29 mouse cellular contexts compared by ENCODE assay signal in the genomic region with DNA sequence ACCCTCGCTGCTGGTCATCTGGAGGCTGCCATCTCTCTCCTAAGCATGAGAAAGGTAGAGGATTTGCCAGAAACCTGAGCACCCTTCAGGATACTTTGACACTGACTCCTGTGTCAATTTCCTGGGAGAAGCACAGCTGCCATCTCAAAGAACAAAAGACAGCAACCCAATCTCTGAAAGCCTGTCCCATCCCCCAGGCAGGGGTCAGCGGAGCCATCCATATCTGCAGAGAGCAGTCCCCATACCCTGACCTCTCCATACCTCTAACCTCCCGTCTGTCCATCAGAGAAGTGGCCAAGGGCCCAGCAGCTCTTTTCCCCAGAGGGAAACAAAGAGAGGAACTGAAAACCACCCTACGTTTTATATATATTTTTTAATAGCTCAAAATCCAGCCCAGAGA. TPM values are rescaled to one million over a fixed set of nuclear protein-coding genes. Genes with fewer than 3 reads are reported as not detected.
DNase-seq lines count a peak whose midpoint lies in the region; ATAC-seq lines count a peak whose summit lies in the region.
"Had no signal": no experiment of that assay in that cellular context is flagged by ENCODE, and none has a peak within 500 bp of the region (broad histone marks: within the 10 kb centered on the region; RNA-seq: fewer than 3 reads in every experiment).

No protein-coding gene starts in this region.

- no peak for ATAC-seq in heart, embryonic 13.5 days (ENCODE audit: extremely low read depth, insufficient number of reproducible peaks, low FRiP score, low TSS enrichment)
- ATAC-seq in kidney, embryonic 16.5 days (ENCODE audit: low FRiP score, low TSS enrichment), result no peak
- ATAC-seq: forebrain, embryonic 16.5 days; intestine, postnatal 0 days; midbrain, embryonic 13.5 days had no signal

- no peak for DNase-seq in heart, postnatal 14 days
- DNase-seq in kidney, postnatal 14 days, result no peak
- peak; percentile 47 for DNase-seq in thymus, postnatal 25 days
- DNase-seq in thymus, postnatal 0 days (ENCODE audit: low spot score), result no peak
- no peak for DNase-seq in cerebellum, adult 9-11 months
- DNase-seq: cerebellum, adult 11 months; cerebellum, postnatal 25 days; gastrocnemius, postnatal 10 days; liver, embryonic 13.5 days; lung, adult 2 months; lung, postnatal 14 days; right cerebral cortex, postnatal 14 days; spleen, adult 18-20 months had no signal

- H3K27me3 ChIP-seq in heart, embryonic 13.5 days (replicated peaks), result peaks cover 10% of the 10 kb centered on the region; the same call in 1 of the 2 replicates
- H3K27me3 ChIP-seq in kidney, embryonic 16.5 days (ENCODE audit: insufficient read depth, low read length), result no peaks in the 10 kb centered on the region
- H3K27me3 ChIP-seq: neural tube, embryonic 12.5 days had no signal

- H3K4me3 ChIP-seq in heart, embryonic 13.5 days, result no peak overlapping the region
- no peak overlapping the region for H3K4me3 ChIP-seq in kidney, embryonic 16.5 days (ENCODE audit: low read length)
- H3K4me3 ChIP-seq: forebrain, embryonic 10.5 days; liver, embryonic 13.5 days; midbrain, embryonic 13.5 days; neural tube, embryonic 12.5 days had no signal

- H3K9me3 ChIP-seq in heart, embryonic 13.5 days, result no peaks in the 10 kb centered on the region
- no peaks in the 10 kb centered on the region for H3K9me3 ChIP-seq in kidney, embryonic 16.5 days (ENCODE audit: low read length)
- H3K9me3 ChIP-seq: forebrain, embryonic 10.5 days; liver, embryonic 13.5 days; midbrain, embryonic 13.5 days; neural tube, embryonic 12.5 days had no signal

- peak overlapping the region; percentile 14; the same call in 1 of the 2 replicates for H3K9ac ChIP-seq in heart, embryonic 13.5 days
- no peak overlapping the region for H3K9ac ChIP-seq in kidney, embryonic 16.5 days (replicated peaks; ENCODE audit: low read length)
- H3K9ac ChIP-seq: liver, embryonic 13.5 days; midbrain, embryonic 13.5 days; neural tube, embryonic 12.5 days had no signal

- no peak overlapping the region for H3K4me2 ChIP-seq in heart, embryonic 13.5 days
- H3K4me2 ChIP-seq in kidney, embryonic 16.5 days (replicated peaks; ENCODE audit: low read depth, low read length), result no peak overlapping the region
- H3K4me2 ChIP-seq: liver, embryonic 13.5 days; midbrain, embryonic 13.5 days; neural tube, embryonic 12.5 days had no signal

- H3K36me3 ChIP-seq in heart, embryonic 13.5 days, result no peaks in the 10 kb centered on the region
- H3K36me3 ChIP-seq in kidney, embryonic 16.5 days (ENCODE audit: insufficient read depth, low read length), result no peaks in the 10 kb centered on the region
- H3K36me3 ChIP-seq: forebrain, embryonic 10.5 days; liver, embryonic 13.5 days; midbrain, embryonic 13.5 days; neural tube, embryonic 12.5 days had no signal

- no peak overlapping the region for H3K27ac ChIP-seq in heart, embryonic 13.5 days (replicated peaks)
- peak overlapping the region; percentile 77 for H3K27ac ChIP-seq in kidney, embryonic 16.5 days (ENCODE audit: low read length)
- H3K27ac ChIP-seq: forebrain, embryonic 10.5 days; midbrain, embryonic 13.5 days; neural tube, embryonic 12.5 days had no signal

- 59% methylated on average over 4 of the region's 4 CpGs for WGBS in heart, embryonic 13.5 days
- 33% methylated on average over 4 of the region's 4 CpGs for whole genome bisulfite sequencing in kidney, embryonic 16.5 days

- peaks cover 15% of the 10 kb centered on the region for H3K4me1 ChIP-seq in heart, embryonic 13.5 days
- peaks cover 25% of the 10 kb centered on the region for H3K4me1 ChIP-seq in kidney, embryonic 16.5 days (ENCODE audit: insufficient read depth, low read length)

- intact Hi-C loops in heart, postnatal 14 days (cut with DNase I), result loop anchor here (10.0 kb wide), 1 partner anchor 252 kb away; no protein-coding TSS in a partner anchor

RNA-seq across cellular contexts. Expression of a gene that starts 2.8 kb away (rescaled TPM):
- 10.4 and 11.9 TPM in 2 replicates for polyA plus RNA-seq in heart, embryonic 13.5 days (2015; fragmentation: Nextera tagmentation; extraction: Ambion mirVana)
- total RNA-seq in heart, postnatal 14 days (2021), result 10 to 100 TPM; 26.4 to 31.2 TPM
- 17.6 and 24.0 TPM in 2 replicates for polyA plus RNA-seq in kidney, embryonic 16.5 days (2015; fragmentation: Nextera tagmentation; extraction: Ambion mirVana)
- 51.9 and 60.4 TPM in 2 replicates for polyA plus RNA-seq in thymus, postnatal 0 days (2015; fragmentation: Nextera tagmentation; extraction: Ambion mirVana)

RNA-seq across cellular contexts. Expression of a gene that starts 3.9 kb away (rescaled TPM):
- not detected in 2 replicates for polyA plus RNA-seq in heart, embryonic 13.5 days (2015; fragmentation: Nextera tagmentation; extraction: Ambion mirVana)
- 1 to 10 TPM in 1 of 2 experiments, not detected in 1; 1.1 TPM for total RNA-seq in heart, postnatal 14 days (2021)
- polyA plus RNA-seq in kidney, embryonic 16.5 days (2015; fragmentation: Nextera tagmentation; extraction: Ambion mirVana), result not detected in 2 replicates
- 8.1 TPM in 2 replicates for polyA plus RNA-seq in thymus, postnatal 0 days (2015; fragmentation: Nextera tagmentation; extraction: Ambion mirVana)
- total RNA-seq: ES-E14; gastrocnemius, postnatal 10 days; granulocyte monocyte progenitor cell, adult 5-6 weeks; megakaryocyte, adult 5-6 weeks had no signal
- polyA plus RNA-seq: forebrain, embryonic 10.5 days; forebrain, embryonic 16.5 days; heart, embryonic 14.5 days; hindbrain, embryonic 11.5 days; intestine, postnatal 0 days; limb, embryonic 14.5 days; liver, embryonic 13.5 days; midbrain, embryonic 13.5 days; neural tube, embryonic 12.5 days; urinary bladder, adult 2 months had no signal

RNA-seq across cellular contexts. Expression of a gene that starts 14.7 kb away (rescaled TPM):
- polyA plus RNA-seq in heart, embryonic 13.5 days (2015; fragmentation: Nextera tagmentation; extraction: Ambion mirVana), result 0.12 TPM in 1 of 2 replicates, not detected in the other
- 1 to 10 TPM; 2.0 to 2.8 TPM for total RNA-seq in heart, postnatal 14 days (2021)
- polyA plus RNA-seq in kidney, embryonic 16.5 days (2015; fragmentation: Nextera tagmentation; extraction: Ambion mirVana), result 13.3 and 14.1 TPM in 2 replicates
- polyA plus RNA-seq in thymus, postnatal 0 days (2015; fragmentation: Nextera tagmentation; extraction: Ambion mirVana), result 0.45 and 0.49 TPM in 2 replicates
- total RNA-seq: adrenal gland, adult 18-20 months; granulocyte monocyte progenitor cell, adult 5-6 weeks had no signal
- polyA plus RNA-seq: heart, embryonic 14.5 days; hindbrain, embryonic 11.5 days; testis, adult 2 months had no signal

RNA-seq across cellular contexts. Expression of a gene that starts 31.8 kb away (rescaled TPM):
- 5.6 and 5.9 TPM in 2 replicates for polyA plus RNA-seq in heart, embryonic 13.5 days (2015; fragmentation: Nextera tagmentation; extraction: Ambion mirVana)
- 10 to 100 TPM; 17.3 TPM for total RNA-seq in heart, postnatal 14 days (2021)
- 6.6 and 7.9 TPM in 2 replicates for polyA plus RNA-seq in kidney, embryonic 16.5 days (2015; fragmentation: Nextera tagmentation; extraction: Ambion mirVana)
- 5.9 and 6.3 TPM in 2 replicates for polyA plus RNA-seq in thymus, postnatal 0 days (2015; fragmentation: Nextera tagmentation; extraction: Ambion mirVana)

RNA-seq across cellular contexts. Expression of a gene that starts 51.8 kb away (rescaled TPM):
- polyA plus RNA-seq in heart, embryonic 13.5 days (2015; fragmentation: Nextera tagmentation; extraction: Ambion mirVana), result 2.1 and 3.5 TPM in 2 replicates
- under 1 TPM; 0.72 to 0.73 TPM for total RNA-seq in heart, postnatal 14 days (2021)
- polyA plus RNA-seq in kidney, embryonic 16.5 days (2015; fragmentation: Nextera tagmentation; extraction: Ambion mirVana), result 2.8 TPM in 2 replicates
- 0.09 and 0.12 TPM in 2 replicates for polyA plus RNA-seq in thymus, postnatal 0 days (2015; fragmentation: Nextera tagmentation; extraction: Ambion mirVana)
